Mouse (Mus musculus) embryonic fibroblast, embryonic 13.5 days (primary cell): ENCODE measurements at regions not wholly inside any gene's neighbourhood (a gene's known extent, or its start where the extent isn't known, plus 50 kb on each side); places are given as distances from the start of the nearest gene placed in this dataset.

Source experiments
- H3K27ac ChIP-seq: 2 replicates; pipeline ENCODE4 v1.5.1; 2012; ENCODE audit warnings: low read length, control low read depth, inconsistent platforms; ENCODE audit not compliant: insufficient read depth
- H3K4me1 ChIP-seq: 2 replicates; pipeline ENCODE4 v1.6.1; 2011; ENCODE audit warnings: low read length; ENCODE audit not compliant: control insufficient read depth, insufficient read depth
- H3K4me3 ChIP-seq: 2 replicates; pipeline ENCODE4 v1.5.1; 2011; ENCODE audit warnings: mild to moderate bottlenecking, control low read depth, low read length; ENCODE audit not compliant: insufficient read depth
- CTCF ChIP-seq: IDR thresholded peaks from 2 replicates; pipeline ENCODE4 v1.5.1; 2011; ENCODE audit warnings: mild to moderate bottlenecking, control low read depth, low read length, moderate library complexity, borderline replicate concordance; ENCODE audit not compliant: insufficient read depth
- POLR2A ChIP-seq: IDR thresholded peaks from 2 replicates; pipeline ENCODE4 v1.6.1; 2011; ENCODE audit warnings: low read depth, mild to moderate bottlenecking, control low read depth, low read length, moderate library complexity

DNA sequence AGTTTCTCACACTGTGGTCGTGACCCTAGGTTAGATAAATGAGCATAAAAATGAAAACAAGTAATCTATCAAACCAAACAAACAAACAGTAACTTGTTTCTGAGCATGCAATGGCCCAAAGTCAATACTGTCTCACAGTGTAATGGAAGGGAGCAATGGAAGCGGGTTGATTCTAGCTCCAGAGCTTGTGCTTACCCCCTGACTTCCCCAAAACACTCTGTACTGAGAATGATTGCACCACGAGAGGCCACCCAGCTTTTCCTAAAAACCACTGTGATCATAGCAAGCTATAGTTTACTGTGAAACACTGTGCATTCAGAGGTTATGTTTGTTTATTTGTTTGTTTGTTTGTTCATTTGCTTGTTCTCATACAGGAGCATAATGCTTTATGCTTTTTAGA, 174.9 kb upstream of the Adgrl4 start:
- H3K4me3 ChIP-seq, result no peak overlapping the region
- no peak overlapping the region for H3K27ac ChIP-seq
- no peaks in the 10 kb centered on the region for H3K4me1 ChIP-seq
- no peak for TF ChIP-seq POLR2A
- no peak for TF ChIP-seq CTCF

- TF ChIP-seq CTCF (no peak), POLR2A (no peak)
- Histone ChIP-seq H3K4me1 (no peaks in the 10 kb centered on the region), H3K4me3 (no peak overlapping the region), H3K27ac (no peak overlapping the region)
These were observed 172.0 kb upstream of the Adgrl4 start for GRCm38 (mm10) chr3:151265658-151266057.

GRCm38 (mm10) chr3:151269514-151269913, 168.2 kb upstream of the Adgrl4 start:
- Histone ChIP-seq H3K27ac (no peak overlapping the region), H3K4me1 (no peaks in the 10 kb centered on the region), H3K4me3 (no peak overlapping the region)
- TF ChIP-seq POLR2A (no peak), CTCF (no peak)

DNA sequence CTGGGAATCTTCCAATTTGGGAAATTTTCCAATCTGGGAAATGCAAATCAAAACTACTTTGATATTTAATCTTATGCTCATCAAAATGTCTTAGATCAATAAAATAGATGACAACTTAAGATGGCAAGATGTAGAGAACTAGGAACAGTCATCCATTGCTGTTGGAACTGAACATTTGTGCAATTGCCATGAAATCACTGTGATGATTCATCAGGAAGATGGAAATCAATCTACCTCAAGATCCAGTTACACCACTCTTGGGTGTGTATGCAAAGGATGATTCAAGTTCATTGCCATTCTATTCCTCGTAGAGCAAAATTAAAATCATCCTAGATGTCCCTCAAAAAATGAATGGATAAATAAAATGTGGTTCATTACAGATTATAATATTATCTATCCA, 153.9 kb upstream of the Adgrl4 start:
- no peak overlapping the region for H3K4me3 ChIP-seq
- no peak overlapping the region for H3K27ac ChIP-seq
- no peaks in the 10 kb centered on the region for H3K4me1 ChIP-seq
- TF ChIP-seq POLR2A (no peak), CTCF (no peak)

DNA sequence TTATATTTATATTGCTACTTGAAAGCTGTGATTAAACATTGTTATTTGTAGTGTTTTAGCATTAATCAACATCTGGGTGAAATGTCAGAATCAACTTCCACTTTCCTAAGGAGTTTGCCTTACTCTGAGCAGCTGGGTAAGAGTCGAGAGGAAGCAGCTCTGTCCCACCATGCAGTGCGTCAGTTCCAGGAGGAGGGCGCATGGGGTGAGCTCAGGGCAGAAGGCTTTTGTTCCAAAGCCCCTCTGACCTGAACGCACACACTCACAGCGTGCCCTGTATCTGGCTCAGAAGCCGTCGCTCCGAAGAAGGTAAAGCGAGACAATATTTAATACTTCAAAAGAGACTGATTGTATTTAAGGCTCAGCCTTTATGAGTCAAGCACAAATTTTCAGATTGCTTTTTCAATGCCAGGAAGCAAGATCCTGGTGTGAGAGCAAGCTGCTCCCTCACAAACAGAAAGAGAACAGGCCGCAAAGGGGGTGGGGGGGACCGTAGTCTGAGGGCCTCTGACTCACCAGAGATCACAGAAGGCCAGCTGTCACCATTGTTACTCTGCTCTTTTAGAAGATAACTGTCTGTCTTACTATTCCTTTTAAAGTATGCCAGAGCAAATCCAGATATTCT, 143.6 kb upstream of the Adgrl4 start:
- TF ChIP-seq CTCF (no peak), POLR2A (no peak)
- peaks cover 4% of the 10 kb centered on the region for H3K4me1 ChIP-seq
- H3K27ac ChIP-seq, result no peak overlapping the region
- no peak overlapping the region for H3K4me3 ChIP-seq

- peaks cover 5% of the 10 kb centered on the region for H3K4me1 ChIP-seq
- TF ChIP-seq CTCF (no peak), POLR2A (no peak)
- no peak overlapping the region for H3K27ac ChIP-seq
- no peak overlapping the region for H3K4me3 ChIP-seq
These were observed 143.1 kb upstream of the Adgrl4 start for GRCm38 (mm10) chr3:151294606-151295005.

DNA sequence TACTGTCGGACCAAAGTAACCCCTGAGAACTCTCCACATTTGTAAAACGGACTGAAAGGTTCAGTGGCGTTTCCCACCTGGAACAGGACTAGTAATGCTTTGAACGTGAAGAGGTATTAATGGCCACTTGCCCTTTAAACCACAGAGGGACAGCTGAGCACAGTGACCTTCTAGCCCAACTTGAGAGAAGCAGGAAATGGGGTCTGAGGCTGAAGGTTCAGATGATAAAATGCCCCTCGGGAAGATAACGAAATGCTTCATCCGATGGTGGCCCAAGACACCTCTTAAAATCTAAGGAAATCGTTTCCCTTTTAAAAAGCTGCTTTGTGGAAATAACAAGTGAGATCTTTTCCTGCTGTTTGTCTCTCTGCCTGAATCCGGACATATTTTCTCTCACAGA, 142.7 kb upstream of the Adgrl4 start:
- H3K4me3 ChIP-seq, result no peak overlapping the region
- no peak for TF ChIP-seq POLR2A
- no peak for TF ChIP-seq CTCF
- peaks cover 5% of the 10 kb centered on the region for H3K4me1 ChIP-seq
- H3K27ac ChIP-seq, result no peak overlapping the region

GRCm38 (mm10) chr3:151298325-151298724, 139.4 kb upstream of the Adgrl4 start:
- Histone ChIP-seq H3K4me3 (no peak overlapping the region), H3K27ac (peak overlapping the region; percentile 52; the same call in 1 of the 2 replicates), H3K4me1 (peaks cover 5% of the 10 kb centered on the region)
- no peak for TF ChIP-seq CTCF
- no peak for TF ChIP-seq POLR2A

DNA sequence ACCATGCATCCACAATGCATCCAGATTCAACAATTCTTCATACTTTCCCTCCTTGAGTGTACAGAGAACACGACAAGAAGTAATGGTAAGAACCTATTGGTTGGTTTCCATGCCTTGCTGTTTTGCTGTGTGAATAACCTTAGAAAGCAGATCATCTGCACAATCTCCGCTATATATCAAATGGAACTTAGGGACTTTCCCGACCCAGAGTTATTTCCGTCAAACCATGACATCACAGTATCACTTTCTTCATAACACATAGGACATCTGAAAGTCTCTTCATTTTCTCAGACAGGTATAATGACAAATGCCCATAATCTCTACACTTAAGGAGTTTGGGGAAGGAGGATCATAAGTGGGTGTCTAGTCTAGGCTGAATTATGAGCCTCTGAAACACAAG, 132.3 kb upstream of the Adgrl4 start:
- no peak overlapping the region for H3K4me3 ChIP-seq
- H3K27ac ChIP-seq, result no peak overlapping the region
- H3K4me1 ChIP-seq, result no peaks in the 10 kb centered on the region
- TF ChIP-seq CTCF, result no peak
- no peak for TF ChIP-seq POLR2A

DNA sequence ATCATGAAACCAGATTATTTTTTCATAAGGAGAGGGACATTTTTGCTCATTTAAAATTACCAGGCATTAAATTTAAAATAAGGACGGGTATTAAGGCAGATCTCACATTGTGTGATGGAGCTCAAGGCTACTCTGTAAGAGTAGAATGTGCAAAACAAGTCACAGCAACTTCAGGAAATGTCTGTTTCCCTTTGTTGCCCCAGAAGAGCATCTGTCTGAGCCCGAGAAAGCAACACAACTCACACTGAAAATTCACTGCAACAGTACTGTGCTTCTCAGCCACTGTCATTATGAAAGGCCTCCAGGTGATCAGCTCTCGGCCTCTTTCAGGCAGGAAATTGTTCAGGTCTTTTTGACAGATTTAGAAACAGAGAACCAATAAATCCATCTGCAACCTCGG, 129.7 kb upstream of the Adgrl4 start:
- TF ChIP-seq CTCF (no peak), POLR2A (no peak)
- H3K27ac ChIP-seq, result no peak overlapping the region
- no peak overlapping the region for H3K4me3 ChIP-seq
- H3K4me1 ChIP-seq, result no peaks in the 10 kb centered on the region
